Mouse (Mus musculus) thymus, adult 2 months (tissue): ENCODE measurements around the gene Nfrkb.

ENCODE experiments used
- CTCF ChIP-seq: fragments of 200-500 bp; IDR thresholded peaks from 2 replicates; pipeline ENCODE4 v1.5.1; 2012; ENCODE audit warnings: mild to moderate bottlenecking, control low read depth, low read length, moderate library complexity, borderline replicate concordance; ENCODE audit not compliant: control insufficient read depth, poor library complexity, insufficient read depth; ENCODE audit errors: extremely low read depth
- POLR2A ChIP-seq: fragments of 200-500 bp; IDR thresholded peaks from 2 replicates; pipeline ENCODE4 v1.6.1; 2012; ENCODE audit warnings: mild to moderate bottlenecking, low read length, control low read depth, moderate library complexity; ENCODE audit not compliant: control insufficient read depth, poor library complexity, insufficient read depth; ENCODE audit errors: extremely low read depth

- TF ChIP-seq POLR2A (no peak), CTCF (no peak)
These were observed 1.2 kb downstream of the Nfrkb start for GRCm38 (mm10) chr9:31387206-31387605.
